Comparison of ENCODE assay signal across 18 mouse cellular contexts in the genomic region with DNA sequence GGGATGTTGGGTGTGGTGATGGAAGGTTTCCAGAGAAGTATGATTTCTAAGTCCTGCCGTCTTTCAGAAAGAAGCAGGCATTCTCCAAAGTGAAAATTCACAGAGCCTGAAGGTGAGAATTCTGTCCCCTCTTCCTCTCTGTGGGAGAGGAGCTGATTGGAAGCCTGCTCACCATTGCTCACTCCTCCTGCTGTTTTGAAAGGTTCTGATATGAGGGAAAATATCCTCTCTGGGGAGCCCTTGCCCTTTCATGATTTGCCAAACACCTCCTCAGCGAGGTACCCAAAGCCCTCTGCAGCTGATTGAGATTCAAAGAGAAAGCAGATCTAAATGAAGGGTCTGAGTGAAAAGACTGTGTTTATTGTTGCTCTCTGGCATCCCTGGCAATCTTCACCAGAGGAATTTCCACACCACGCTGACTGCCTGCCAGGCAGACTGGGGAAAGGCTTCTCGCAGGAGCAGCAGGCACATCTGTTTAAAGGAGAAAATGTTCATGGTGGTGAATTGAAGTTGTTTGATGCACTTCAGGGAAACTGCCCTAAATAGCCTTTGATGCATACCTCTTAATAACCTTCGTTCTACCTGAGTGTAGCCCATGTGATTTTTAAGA.
DNase-seq lines count a peak whose midpoint lies in the region; ATAC-seq and TF ChIP-seq lines count a peak whose summit lies in the region.
"Had no signal": no experiment of that assay in that cellular context is flagged by ENCODE, and none has a peak within 500 bp of the region (broad histone marks: within the 10 kb centered on the region; RNA-seq: fewer than 3 reads in every experiment).

No protein-coding gene starts in this region.

- no peak overlapping the region for H3K9ac ChIP-seq in forebrain, embryonic 13.5 days
- no peak overlapping the region for H3K9ac ChIP-seq in forebrain, embryonic 11.5 days (ENCODE audit: low read length)
- H3K9ac ChIP-seq in midbrain, postnatal 0 days (replicated peaks; ENCODE audit: low read length, poor library complexity, severe bottlenecking): no peak overlapping the region
- H3K9ac ChIP-seq in heart, embryonic 12.5 days: no peak overlapping the region
- H3K9ac ChIP-seq: hindbrain, embryonic 12.5 days; intestine, embryonic 15.5 days; liver, postnatal 0 days had no signal

- WGBS in forebrain, embryonic 13.5 days: 53% methylated on average over 5 of the region's 5 CpGs
- WGBS in forebrain, embryonic 11.5 days: 65% methylated on average over 5 of the region's 5 CpGs
- 32% methylated on average over 5 of the region's 5 CpGs for WGBS in midbrain, postnatal 0 days
- 29% methylated on average over 5 of the region's 5 CpGs for WGBS in heart, embryonic 12.5 days

- no peaks in the 10 kb centered on the region for H3K27me3 ChIP-seq in forebrain, embryonic 13.5 days
- H3K27me3 ChIP-seq in forebrain, embryonic 11.5 days (ENCODE audit: control insufficient read depth, insufficient read depth, low read length): no peaks in the 10 kb centered on the region
- no peaks in the 10 kb centered on the region for H3K27me3 ChIP-seq in midbrain, postnatal 0 days (ENCODE audit: insufficient read depth, low read length)
- no peaks in the 10 kb centered on the region for H3K27me3 ChIP-seq in heart, embryonic 12.5 days (replicated peaks)
- H3K27me3 ChIP-seq: CH12.LX; hindbrain, embryonic 12.5 days; intestine, embryonic 15.5 days had no signal

- ATAC-seq in forebrain, embryonic 13.5 days: 0 out of 2 replicates have a peak, but pooled peaks have one; percentile 27
- ATAC-seq in forebrain, embryonic 11.5 days (replicated peaks; ENCODE audit: low FRiP score): no peak
- no peak for ATAC-seq in midbrain, postnatal 0 days (ENCODE audit: low FRiP score)
- ATAC-seq in heart, embryonic 12.5 days (ENCODE audit: insufficient number of reproducible peaks, low FRiP score): no peak
- ATAC-seq: intestine, embryonic 15.5 days; liver, postnatal 0 days had no signal

- H3K4me1 ChIP-seq in forebrain, embryonic 13.5 days: no peaks in the 10 kb centered on the region
- no peaks in the 10 kb centered on the region for H3K4me1 ChIP-seq in forebrain, embryonic 11.5 days (replicated peaks; ENCODE audit: control insufficient read depth, insufficient read depth, low read length)
- H3K4me1 ChIP-seq in midbrain, postnatal 0 days (ENCODE audit: insufficient read depth, low read length): no peaks in the 10 kb centered on the region
- H3K4me1 ChIP-seq in heart, embryonic 12.5 days (replicated peaks): peaks cover 3% of the 10 kb centered on the region; the same call in 1 of the 2 replicates
- H3K4me1 ChIP-seq: hindbrain, embryonic 12.5 days; intestine, embryonic 15.5 days had no signal

- DNase-seq in forebrain, embryonic 11.5 days (ENCODE audit: low spot score): no peak
- DNase-seq in left cerebral cortex, postnatal 10 days (ENCODE audit: extremely low spot score in 1 of 2, low spot score in 2 of 2): peak; percentile 16 to 17
- no peak for DNase-seq in left cerebral cortex, postnatal 4 days
- DNase-seq in 3T3-L1 (ENCODE audit: low read depth, low spot score): peak; percentile 3
- peak; percentile 9 for DNase-seq in midbrain, postnatal 0 days (ENCODE audit: low spot score)
- no peak for DNase-seq in cerebellum, adult 18-20 months
- DNase-seq: adrenal gland, postnatal 10 days; cerebellum, adult 2 months; gastrocnemius, postnatal 25 days; liver; liver, postnatal 0 days; lung, postnatal 14 days had no signal

- TF ChIP-seq CTCF in midbrain, postnatal 0 days (IDR thresholded peaks at IDR 0.05): no peak

- no peak overlapping the region for H3K4me3 ChIP-seq in forebrain, embryonic 13.5 days
- H3K4me3 ChIP-seq in forebrain, embryonic 11.5 days (ENCODE audit: low read depth, low read length): no peak overlapping the region
- H3K4me3 ChIP-seq in midbrain, postnatal 0 days (ENCODE audit: low read depth, low read length): no peak overlapping the region
- no peak overlapping the region for H3K4me3 ChIP-seq in heart, embryonic 12.5 days
- H3K4me3 ChIP-seq: hindbrain, embryonic 12.5 days; intestine, embryonic 15.5 days had no signal

- intact Hi-C loops in left cerebral cortex, postnatal 10 days (cut with DNase I): no loop called here
- intact Hi-C loops in left cerebral cortex, postnatal 4 days (cut with DNase I): no loop called here

- no peaks in the 10 kb centered on the region for H3K36me3 ChIP-seq in forebrain, embryonic 13.5 days (ENCODE audit: poor library complexity, severe bottlenecking)
- H3K36me3 ChIP-seq in forebrain, embryonic 11.5 days (ENCODE audit: control insufficient read depth, insufficient read depth, low read length): no peaks in the 10 kb centered on the region
- no peaks in the 10 kb centered on the region for H3K36me3 ChIP-seq in midbrain, postnatal 0 days (ENCODE audit: insufficient read depth, low read length)
- no peaks in the 10 kb centered on the region for H3K36me3 ChIP-seq in heart, embryonic 12.5 days
- H3K36me3 ChIP-seq: hindbrain, embryonic 12.5 days; intestine, embryonic 15.5 days had no signal

- H3K27ac ChIP-seq in forebrain, embryonic 13.5 days: no peak overlapping the region
- H3K27ac ChIP-seq in forebrain, embryonic 11.5 days (ENCODE audit: low read depth, low read length): no peak overlapping the region
- no peak overlapping the region for H3K27ac ChIP-seq in midbrain, postnatal 0 days (ENCODE audit: low read depth, low read length)
- H3K27ac ChIP-seq in heart, embryonic 12.5 days (ENCODE audit: poor library complexity, severe bottlenecking): no peak overlapping the region
- H3K27ac ChIP-seq: hindbrain, embryonic 12.5 days; intestine, embryonic 15.5 days; stomach, postnatal 0 days had no signal

- no peaks in the 10 kb centered on the region for H3K9me3 ChIP-seq in forebrain, embryonic 13.5 days (replicated peaks)
- no peaks in the 10 kb centered on the region for H3K9me3 ChIP-seq in forebrain, embryonic 11.5 days (ENCODE audit: control insufficient read depth, low read length)
- H3K9me3 ChIP-seq in midbrain, postnatal 0 days (ENCODE audit: low read length): no peaks in the 10 kb centered on the region
- no peaks in the 10 kb centered on the region for H3K9me3 ChIP-seq in heart, embryonic 12.5 days (replicated peaks)
- H3K9me3 ChIP-seq: hindbrain, embryonic 12.5 days; intestine, embryonic 15.5 days had no signal

- no peak overlapping the region for H3K4me2 ChIP-seq in forebrain, embryonic 13.5 days
- H3K4me2 ChIP-seq in forebrain, embryonic 11.5 days (ENCODE audit: low read depth, low read length, severe bottlenecking): no peak overlapping the region
- no peak overlapping the region for H3K4me2 ChIP-seq in midbrain, postnatal 0 days (ENCODE audit: low read depth, low read length, poor library complexity, severe bottlenecking)
- H3K4me2 ChIP-seq in heart, embryonic 12.5 days: no peak overlapping the region; the same call in 1 of the 2 replicates
- H3K4me2 ChIP-seq: hindbrain, embryonic 12.5 days; intestine, embryonic 15.5 days had no signal

Comparison
In these comparisons a context has a peak if more than half of its experiments do, and no peak if none do; other contexts are left out.
1. DNase-seq: peak in left cerebral cortex, postnatal 10 days (2 of 2), 3T3-L1 (single experiment) and midbrain, postnatal 0 days (single experiment); none in forebrain, embryonic 11.5 days (single experiment), left cerebral cortex, postnatal 4 days (single experiment) and cerebellum, adult 18-20 months (0 of 2).